Mouse (Mus musculus) megakaryocyte, embryonic 14.5 days (primary cell): ENCODE measurements at regions not wholly inside any gene's neighbourhood (a gene's known extent, or its start where the extent isn't known, plus 50 kb on each side); places are given as distances from the start of the nearest gene placed in this dataset.

Source experiments
- FLI1 ChIP-seq: IDR thresholded peaks from 2 replicates; pipeline ENCODE4 v1.6.1; 2012; ENCODE audit warnings: low read length, inconsistent platforms, mixed read lengths
- GATA1 ChIP-seq: IDR thresholded peaks from 3 replicates; pipeline ENCODE4 v1.6.1; 2012; ENCODE audit warnings: mixed read lengths, low read length, inconsistent platforms, borderline replicate concordance

GRCm38 (mm10) chr3:69910073-69910472 lies 50.3 kb upstream of the Sptssb start:
- TF ChIP-seq GATA1 (no peak), FLI1 (no peak)
